Mouse (Mus musculus) right cerebral cortex, postnatal 36 days (tissue): ENCODE data around the gene D830030K20Rik.
A peak's percentile ranks its signal among the peaks of the same experiment; 100 is the strongest.
"Not testable (repeated sequence)": the region's sequence is repeated elsewhere in the genome, so short reads cannot be mapped to it uniquely, and the experiment has no call there.

Experiments used
- DNase-seq, 2 experiments: peaks; one replicate each; pipeline ENCODE4 v3.0.0; 2022; ENCODE audit warnings: low spot score in 2 of 2, mixed read lengths in 1 of 2

Gene D830030K20Rik

GRCm38 (mm10) chr14:3208272-3209152 lies at the start of gene D830030K20Rik:
Gene D830030K20Rik (plus strand): TSS chr14:3208488.
- DNase-seq: not testable (repeated sequence)

GRCm38 (mm10) chr14:3187955-3188354 lies 20.3 kb upstream of the D830030K20Rik start, which contains the start of gene Gm5795:
Gene Gm5795 (plus strand): TSS chr14:3188255.
- DNase-seq: not testable (repeated sequence)

GRCm38 (mm10) chr14:3209367-3209766 lies 1.1 kb downstream of the D830030K20Rik start:
- peak in 1 of 2 experiments; percentile 1 for DNase-seq

GRCm38 (mm10) chr14:3262531-3262930 lies 54.2 kb downstream of the D830030K20Rik start:
- not testable (repeated sequence) for DNase-seq
